Mouse (Mus musculus): Measurements from ENCODE around the gene Olfr320. TPM values are rescaled to one million over a fixed set of nuclear protein-coding genes. Genes with fewer than 3 reads are reported as not detected.

The Olfr320 gene
- polyA plus RNA-seq, 1 experiment from 2014 or later, result not detected

- DNase-seq (ENCODE audit: low spot score) (no peak), ATAC-seq (no peak)
- H3K27ac ChIP-seq (ENCODE audit: low read length), result no peak overlapping the region
- H3K4me3 ChIP-seq (ENCODE audit: low read depth, low read length), result no peak overlapping the region
- no peaks in the 10 kb centered on the region for H3K27me3 ChIP-seq (replicated peaks; ENCODE audit: insufficient read depth, low read length)
- H3K9ac ChIP-seq (replicated peaks; ENCODE audit: low read depth), result no peak overlapping the region
- 37% methylated on average over 3 of the region's 3 CpGs for WGBS
- no peak overlapping the region for H3K4me2 ChIP-seq (replicated peaks; ENCODE audit: low read depth, low read length)
- no peaks in the 10 kb centered on the region for H3K4me1 ChIP-seq (ENCODE audit: insufficient read depth, low read depth, low read length)
- no peaks in the 10 kb centered on the region for H3K36me3 ChIP-seq (ENCODE audit: insufficient read depth, low read length)
- no peaks in the 10 kb centered on the region for H3K9me3 ChIP-seq (ENCODE audit: low read length)
- TF ChIP-seq EP300 (IDR thresholded peaks at IDR 0.05) (no peak), CTCF (IDR thresholded peaks at IDR 0.05) (no peak)
These were observed 52.5 kb downstream of the Olfr320 start for GRCm38 (mm10) chr11:58733372-58733771.

Other genes starting within 250 kb of the Olfr320 start
- gene Gm12253, start 248.5 kb upstream of the Olfr320 start, polyA plus RNA-seq (2015; fragmentation: Nextera tagmentation; extraction: Ambion mirVana), result not detected in 2 replicates
- not detected in 2 replicates for gene Lypd9, start 228.2 kb upstream of the Olfr320 start, polyA plus RNA-seq (2015; fragmentation: Nextera tagmentation; extraction: Ambion mirVana)
- not detected in 2 replicates for gene Olfr30, start 218.8 kb upstream of the Olfr320 start, polyA plus RNA-seq (2015; fragmentation: Nextera tagmentation; extraction: Ambion mirVana)
- not detected in 2 replicates for gene Olfr332, start 188.5 kb upstream of the Olfr320 start, polyA plus RNA-seq (2015; fragmentation: Nextera tagmentation; extraction: Ambion mirVana)
- gene Olfr331, start 178.5 kb upstream of the Olfr320 start, polyA plus RNA-seq (2015; fragmentation: Nextera tagmentation; extraction: Ambion mirVana), result not detected in 2 replicates
- gene Olfr330, start 146.3 kb upstream of the Olfr320 start, polyA plus RNA-seq (2015; fragmentation: Nextera tagmentation; extraction: Ambion mirVana), result not detected in 2 replicates
- not detected in 2 replicates for gene Olfr329-ps, start 134.7 kb upstream of the Olfr320 start, polyA plus RNA-seq (2015; fragmentation: Nextera tagmentation; extraction: Ambion mirVana)
- 0.07 TPM in 1 of 2 replicates, not detected in the other for gene Olfr328, start 125.5 kb upstream of the Olfr320 start, polyA plus RNA-seq (2015; fragmentation: Nextera tagmentation; extraction: Ambion mirVana)
- gene Olfr224, start 110.5 kb upstream of the Olfr320 start, polyA plus RNA-seq (2015; fragmentation: Nextera tagmentation; extraction: Ambion mirVana), result not detected in 2 replicates
- not detected in 2 replicates for gene Olfr325, start 103.4 kb upstream of the Olfr320 start, polyA plus RNA-seq (2015; fragmentation: Nextera tagmentation; extraction: Ambion mirVana)
- not detected in 2 replicates for gene Olfr324, start 86.0 kb upstream of the Olfr320 start, polyA plus RNA-seq (2015; fragmentation: Nextera tagmentation; extraction: Ambion mirVana)
- gene 2210407C18Rik, start 65.0 kb upstream of the Olfr320 start, polyA plus RNA-seq (2015; fragmentation: Nextera tagmentation; extraction: Ambion mirVana), result not detected in 2 replicates
- not detected in 2 replicates for gene Olfr323, start 50.6 kb upstream of the Olfr320 start, polyA plus RNA-seq (2015; fragmentation: Nextera tagmentation; extraction: Ambion mirVana)
- 0.08 and 0.20 TPM in 2 replicates for gene Trim58, start 40.6 kb upstream of the Olfr320 start, polyA plus RNA-seq (2015; fragmentation: Nextera tagmentation; extraction: Ambion mirVana)
- not detected in 2 replicates for gene Olfr322, start 22.3 kb upstream of the Olfr320 start, polyA plus RNA-seq (2015; fragmentation: Nextera tagmentation; extraction: Ambion mirVana)
- not detected in 2 replicates for gene Olfr319, start 18.1 kb downstream of the Olfr320 start, polyA plus RNA-seq (2015; fragmentation: Nextera tagmentation; extraction: Ambion mirVana)
- gene Olfr318, start 42.9 kb downstream of the Olfr320 start, polyA plus RNA-seq (2015; fragmentation: Nextera tagmentation; extraction: Ambion mirVana), result not detected in 2 replicates
- not detected in 2 replicates for gene Olfr317, start 58.1 kb downstream of the Olfr320 start, polyA plus RNA-seq (2015; fragmentation: Nextera tagmentation; extraction: Ambion mirVana)
- not detected in 2 replicates for gene Olfr316, start 71.6 kb downstream of the Olfr320 start, polyA plus RNA-seq (2015; fragmentation: Nextera tagmentation; extraction: Ambion mirVana)
- not detected in 2 replicates for gene Olfr315, start 92.1 kb downstream of the Olfr320 start, polyA plus RNA-seq (2015; fragmentation: Nextera tagmentation; extraction: Ambion mirVana)
- gene Olfr314, start 101.9 kb downstream of the Olfr320 start, polyA plus RNA-seq (2015; fragmentation: Nextera tagmentation; extraction: Ambion mirVana), result not detected in 2 replicates
- 31.4 and 36.1 TPM in 2 replicates for gene Fam183b, start 120.9 kb downstream of the Olfr320 start, polyA plus RNA-seq (2015; fragmentation: Nextera tagmentation; extraction: Ambion mirVana)
- gene Olfr313, start 133.9 kb downstream of the Olfr320 start, polyA plus RNA-seq (2015; fragmentation: Nextera tagmentation; extraction: Ambion mirVana), result not detected in 2 replicates
- not detected in 2 replicates for gene Olfr312, start 148.1 kb downstream of the Olfr320 start, polyA plus RNA-seq (2015; fragmentation: Nextera tagmentation; extraction: Ambion mirVana)
- gene Olfr311, start 158.2 kb downstream of the Olfr320 start, polyA plus RNA-seq (2015; fragmentation: Nextera tagmentation; extraction: Ambion mirVana), result not detected in 2 replicates
- 5.4 and 5.5 TPM in 2 replicates for gene Gm12258, start 166.1 kb downstream of the Olfr320 start, polyA plus RNA-seq (2015; fragmentation: Nextera tagmentation; extraction: Ambion mirVana)
- gene 2810021J22Rik, start 186.1 kb downstream of the Olfr320 start, polyA plus RNA-seq (2015; fragmentation: Nextera tagmentation; extraction: Ambion mirVana), result 3.2 and 4.0 TPM in 2 replicates
- 2.4 and 2.8 TPM in 2 replicates for gene Zfp39, start 223.1 kb downstream of the Olfr320 start, polyA plus RNA-seq (2015; fragmentation: Nextera tagmentation; extraction: Ambion mirVana)
- gene Btnl10, start 236.8 kb downstream of the Olfr320 start, polyA plus RNA-seq (2015; fragmentation: Nextera tagmentation; extraction: Ambion mirVana), result 0.05 and 0.12 TPM in 2 replicates

Measured in lung, postnatal 0 days (tissue).